Mouse (Mus musculus) embryonic facial prominence, embryonic 14.5 days (tissue): ENCODE measurements around the gene Ly6g6f. TPM values are rescaled to one million over a fixed set of nuclear protein-coding genes. Genes with fewer than 3 reads are reported as not detected.

Experiments used
- ATAC-seq: fragments of 200-750 bp; cut with Nextera tagmentation; 2 replicates; pipeline ENCODE4 v1.8.0; 2017; ENCODE audit warnings: low read depth, moderate number of reproducible peaks, moderate TSS enrichment
- DNase-seq: peaks from one replicate; pipeline ENCODE4 v3.0.0-alpha.2; 2015; ENCODE audit warnings: low spot score
- H3K27ac ChIP-seq: fragments of 300-500 bp; sonication (generic); replicated peaks from 2 replicates; pipeline ENCODE4 v1.5.1; 2014; ENCODE audit warnings: low read depth, mild to moderate bottlenecking, low read length, moderate library complexity
- H3K27me3 ChIP-seq: fragments of 300-500 bp; sonication (generic); replicated peaks from 2 replicates; pipeline ENCODE4 v1.6.1; 2014; ENCODE audit warnings: low read length; ENCODE audit not compliant: control insufficient read depth, insufficient read depth
- H3K36me3 ChIP-seq: fragments of 300-500 bp; sonication (generic); 2 replicates; pipeline ENCODE4 v1.6.1; 2014; ENCODE audit warnings: low read length, mixed read lengths; ENCODE audit not compliant: control insufficient read depth, insufficient read depth
- H3K4me1 ChIP-seq: fragments of 300-500 bp; sonication (generic); 2 replicates; pipeline ENCODE4 v1.6.1; 2014; ENCODE audit warnings: antibody characterized with exemption, low read length; ENCODE audit not compliant: control insufficient read depth, insufficient read depth
- H3K4me2 ChIP-seq: fragments of 300-500 bp; sonication (generic); 2 replicates; pipeline ENCODE4 v1.6.1; 2014; ENCODE audit warnings: low read depth, mild to moderate bottlenecking, low read length, moderate library complexity, mixed read lengths
- H3K4me3 ChIP-seq: fragments of 300-500 bp; sonication (generic); 2 replicates; pipeline ENCODE4 v1.5.1; 2014; ENCODE audit warnings: low read depth, mild to moderate bottlenecking, low read length
- H3K9ac ChIP-seq: fragments of 300-500 bp; sonication (generic); 2 replicates; pipeline ENCODE4 v1.6.1; 2014; ENCODE audit warnings: low read depth, mild to moderate bottlenecking, low read length, moderate library complexity, mixed read lengths
- H3K9me3 ChIP-seq: fragments of 300-500 bp; sonication (generic); 2 replicates; pipeline ENCODE4 v1.6.1; 2016; ENCODE audit warnings: low read length; ENCODE audit not compliant: control insufficient read depth
- WGBS: fragments of 180-500 bp; shearing (Covaris S2); extraction: QIAGEN DNeasy Blood & Tissue Kit; methylation state at CpG from one replicate; pipeline ENCODE4 v1.1.7; 2014; 5-methylcytosine and 5-hydroxymethylcytosine counted together
- polyA plus RNA-seq: library from polyadenylated mRNA; unstranded; fragments of >200 nt; fragmentation: Nextera tagmentation; extraction: Ambion mirVana; gene quantifications from 2 replicates; pipeline ENCODE4 v1.2.1, GENCODE M21; 2014

The Ly6g6f gene
- polyA plus RNA-seq, 1 experiment from 2014 or later, result not detected

DNA sequence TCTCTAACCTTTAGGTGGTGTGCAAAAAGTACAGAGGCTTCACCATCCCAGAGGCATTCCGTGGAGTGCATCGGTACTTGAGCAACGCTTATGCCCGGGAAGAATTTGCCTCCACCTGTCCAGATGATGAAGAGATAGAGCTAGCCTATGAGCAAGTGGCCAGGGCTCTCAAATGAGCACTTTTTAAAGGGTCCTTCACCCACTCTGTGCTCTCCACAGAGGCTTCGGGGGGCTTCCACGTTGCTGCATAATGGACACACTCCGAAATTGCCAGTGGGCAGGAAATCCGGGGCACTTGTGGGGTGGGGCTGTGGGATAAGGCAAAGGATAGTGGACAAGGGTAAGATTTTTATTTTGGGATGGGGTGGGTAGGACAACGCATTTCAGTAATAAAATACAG lies 27.1 kb downstream of the Ly6g6f start:
- Histone ChIP-seq H3K4me2 (peak overlapping the region; percentile 86), H3K4me1 (no peaks in the 10 kb centered on the region; the same call in 1 of the 2 replicates), H3K4me3 (peak overlapping the region; percentile 65; the same call in 1 of the 2 replicates), H3K9me3 (no peaks in the 10 kb centered on the region), H3K27me3 (no peaks in the 10 kb centered on the region), H3K36me3 (peaks cover 72% of the 10 kb centered on the region), H3K9ac (peak overlapping the region; percentile 85; the same call in 1 of the 2 replicates), H3K27ac (peak overlapping the region; percentile 92)
- no peak for DNase-seq
- no peak for ATAC-seq
- WGBS, result 58% methylated on average over 9 of the region's 9 CpGs

GRCm38 (mm10) chr17:35057090-35057489 lies 28.3 kb downstream of the Ly6g6f start:
- ATAC-seq (no peak), DNase-seq (no peak)
- Histone ChIP-seq H3K36me3 (peaks cover 74% of the 10 kb centered on the region), H3K27me3 (no peaks in the 10 kb centered on the region), H3K27ac (no peak overlapping the region), H3K4me2 (no peak overlapping the region), H3K9ac (no peak overlapping the region), H3K4me1 (peaks cover 3% of the 10 kb centered on the region), H3K4me3 (no peak overlapping the region), H3K9me3 (no peaks in the 10 kb centered on the region)
- WGBS, result 79% methylated on average over 3 of the region's 3 CpGs

DNA sequence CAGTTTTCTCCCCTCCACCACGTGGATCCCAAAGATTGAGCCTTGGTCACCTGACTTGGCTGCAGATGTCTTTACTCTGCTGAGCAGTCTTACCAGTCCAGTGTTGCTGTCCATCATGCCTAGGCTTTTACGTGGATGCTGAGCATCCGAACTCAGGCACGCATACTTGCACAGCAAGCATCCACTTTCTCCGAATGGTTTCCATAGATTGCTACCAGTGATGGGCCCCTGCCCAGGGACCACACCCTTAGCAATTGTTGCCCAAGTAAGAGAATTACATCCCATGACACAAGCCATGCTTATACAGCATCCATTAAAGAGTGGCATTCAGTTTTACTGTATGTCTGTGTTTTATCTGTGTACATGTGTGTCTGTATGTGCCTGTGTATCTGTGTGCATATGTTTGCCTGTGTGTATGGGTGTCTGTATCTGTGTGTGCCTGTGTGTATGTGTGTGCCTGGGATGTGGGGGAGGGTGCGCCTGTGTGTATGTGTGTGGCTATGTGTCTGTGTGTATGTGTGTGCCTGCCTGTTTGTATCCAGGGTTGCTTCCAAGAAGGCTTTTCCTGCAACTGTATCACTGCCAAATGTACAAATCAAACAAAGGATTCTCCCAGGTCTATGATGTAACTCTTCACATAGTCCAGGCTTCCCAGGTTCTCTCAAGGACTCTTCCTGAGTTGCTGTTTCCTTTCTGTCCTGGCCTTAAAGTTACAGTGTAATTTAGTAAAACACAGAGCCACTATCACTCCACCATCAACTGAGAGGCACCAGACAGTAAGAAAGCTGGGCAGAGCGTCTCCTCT lies 29.5 kb downstream of the Ly6g6f start:
- Histone ChIP-seq H3K9ac (no peak overlapping the region), H3K9me3 (no peaks in the 10 kb centered on the region), H3K27ac (no peak overlapping the region), H3K27me3 (no peaks in the 10 kb centered on the region), H3K4me1 (peaks cover 8% of the 10 kb centered on the region), H3K4me3 (no peak overlapping the region), H3K36me3 (peaks cover 64% of the 10 kb centered on the region), H3K4me2 (no peak overlapping the region)
- WGBS, result 87% methylated on average over 7 of the region's 7 CpGs
- no peak for DNase-seq
- no peak for ATAC-seq

DNA sequence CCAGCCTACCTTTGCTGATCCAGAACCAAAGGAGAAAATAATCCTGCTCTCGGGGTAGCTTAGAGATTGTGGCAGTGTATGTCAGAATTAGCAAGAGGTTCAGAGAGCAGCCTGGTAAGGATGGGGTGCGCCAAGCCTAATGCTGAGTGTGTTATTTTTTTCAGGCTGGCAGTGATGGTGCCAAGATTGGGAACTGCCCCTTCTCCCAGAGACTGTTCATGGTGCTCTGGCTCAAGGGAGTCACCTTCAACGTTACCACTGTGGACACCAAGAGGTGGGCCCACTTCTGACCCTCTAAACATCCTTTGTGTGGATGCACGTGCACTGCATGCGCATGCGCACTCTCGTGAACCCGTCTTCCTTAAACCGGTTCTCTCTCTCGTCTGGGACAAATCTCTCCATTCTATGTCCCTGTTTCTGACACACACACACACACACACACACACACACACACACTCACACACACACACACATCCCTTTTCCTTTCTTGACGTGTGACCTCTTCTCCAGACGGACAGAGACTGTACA lies 33.1 kb downstream of the Ly6g6f start:
- H3K9ac ChIP-seq, result peak overlapping the region; percentile 84
- H3K27ac ChIP-seq, result peak overlapping the region; percentile 96
- H3K9me3 ChIP-seq, result no peaks in the 10 kb centered on the region
- ATAC-seq, result no peak
- peaks cover 30% of the 10 kb centered on the region for H3K4me1 ChIP-seq
- peak overlapping the region; percentile 83 for H3K4me2 ChIP-seq
- peak overlapping the region; percentile 61 for H3K4me3 ChIP-seq
- 68% methylated on average over 12 of the region's 12 CpGs for WGBS
- peaks cover 47% of the 10 kb centered on the region for H3K36me3 ChIP-seq
- DNase-seq, result no peak
- H3K27me3 ChIP-seq, result no peaks in the 10 kb centered on the region

DNA sequence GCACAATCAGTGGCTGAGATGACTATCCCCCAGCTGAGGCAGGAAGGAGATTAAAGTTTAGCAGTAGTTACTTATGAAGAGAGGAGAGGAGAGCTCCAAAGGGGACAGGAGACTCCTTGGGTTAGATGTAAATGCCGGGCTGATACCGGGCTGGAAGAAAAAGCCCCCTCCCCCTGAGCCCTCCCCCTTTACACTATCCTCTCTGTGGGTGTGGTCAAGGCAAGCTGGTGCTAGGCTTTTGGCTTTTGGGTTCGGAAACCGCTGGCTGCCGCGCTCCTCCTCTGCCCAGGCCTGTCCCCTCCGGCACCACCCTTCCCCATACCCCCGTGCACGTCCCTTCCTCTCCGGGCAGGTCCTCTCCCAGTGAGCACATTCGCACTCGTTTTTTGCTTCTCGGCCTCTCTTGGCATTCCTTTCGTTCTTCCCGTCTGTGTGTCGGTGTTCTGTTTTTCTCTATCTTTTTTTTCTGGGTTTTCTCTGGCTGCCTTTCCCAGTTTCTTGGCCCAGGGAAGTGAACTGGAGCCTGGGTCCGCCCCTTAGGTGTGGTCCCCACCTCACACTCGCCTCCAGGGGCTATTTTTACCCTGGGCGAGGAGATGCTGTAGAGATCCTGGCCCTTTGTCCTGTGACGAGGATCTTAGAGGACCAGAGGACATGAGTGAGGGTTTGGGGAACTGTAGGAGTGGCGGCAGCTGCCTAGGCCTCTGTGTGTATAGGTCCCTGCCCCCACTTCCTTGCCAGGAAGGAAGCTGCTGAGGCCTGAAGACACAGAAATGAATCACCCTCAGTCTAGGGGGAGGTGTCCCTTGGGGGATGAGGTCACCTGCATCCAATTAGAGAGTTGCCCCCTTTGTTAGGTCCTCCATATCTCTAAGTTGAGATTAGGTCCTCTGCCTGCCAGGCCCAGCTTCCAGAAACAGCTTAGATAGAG lies 34.0 kb downstream of the Ly6g6f start:
- DNase-seq (peak; percentile 92), ATAC-seq (peak; percentile 45)
- Histone ChIP-seq H3K27ac (peak overlapping the region; percentile 96), H3K4me3 (peak overlapping the region; percentile 61), H3K4me1 (peaks cover 36% of the 10 kb centered on the region), H3K9ac (peak overlapping the region; percentile 84), H3K4me2 (peak overlapping the region; percentile 83), H3K36me3 (peaks cover 42% of the 10 kb centered on the region), H3K9me3 (no peaks in the 10 kb centered on the region), H3K27me3 (no peaks in the 10 kb centered on the region)
- WGBS, result under 1% methylated on average over 21 of the region's 21 CpGs

DNA sequence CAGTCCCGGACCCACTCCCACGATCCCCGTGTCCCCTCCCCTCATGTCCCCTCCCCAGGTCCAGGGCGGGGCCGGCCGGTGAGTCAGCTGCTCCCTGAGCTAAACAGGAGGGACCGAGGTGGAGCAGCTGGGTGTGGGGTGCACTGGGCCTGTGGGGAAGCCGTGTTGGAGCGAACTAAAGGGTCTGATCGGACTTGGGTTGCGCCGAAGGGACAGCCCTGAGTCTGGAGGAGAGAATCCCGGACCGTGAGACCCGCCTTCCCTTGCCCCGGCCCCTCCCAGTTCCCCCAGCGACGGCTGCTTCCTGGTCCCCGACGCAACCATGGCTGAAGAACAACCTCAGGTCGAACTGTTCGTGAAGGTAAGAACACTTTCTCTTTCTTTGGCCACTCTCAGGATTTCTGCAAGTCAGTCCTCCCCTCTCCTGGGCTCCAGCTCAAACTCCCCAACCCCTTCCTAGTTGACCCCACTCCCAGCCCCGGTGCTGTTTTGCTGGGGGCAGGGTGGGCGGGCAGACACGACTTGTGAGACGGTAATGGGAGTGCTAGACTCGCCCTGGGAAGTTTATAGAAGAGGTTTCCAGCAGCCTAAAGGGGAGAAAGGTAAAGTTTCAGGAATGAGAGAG lies 35.2 kb downstream of the Ly6g6f start:
- under 1% methylated on average over 21 of the region's 27 CpGs for WGBS

GRCm38 (mm10) chr17:35049561-35050016 lies 35.8 kb downstream of the Ly6g6f start, which contains the start of gene Clic1:
TSS of gene Clic1 (plus strand) at chr17:35049966.
- Histone ChIP-seq H3K9ac (peak within 1 kb of the TSS; percentile 84), H3K36me3 (peaks cover 25% of the 10 kb centered on the region), H3K27me3 (no peaks in the 10 kb centered on the region), H3K4me2 (peak within 1 kb of the TSS; percentile 83), H3K9me3 (no peaks in the 10 kb centered on the region), H3K4me1 (peaks cover 50% of the 10 kb centered on the region), H3K4me3 (peak within 1 kb of the TSS; percentile 61), H3K27ac (peak within 1 kb of the TSS; percentile 96)
- whole genome bisulfite sequencing, result 2% methylated on average over 11 of the region's 11 CpGs
- ATAC-seq (peak; percentile 35), DNase-seq (peak; percentile 94)

More for the DNA sequence above, 35.2 kb downstream of the Ly6g6f start:
- H3K4me3 ChIP-seq, result peak overlapping the region; percentile 61
- DNase-seq (peak; percentile 85), ATAC-seq (peak; percentile 34)
- H3K9me3 ChIP-seq, result no peaks in the 10 kb centered on the region
- H3K4me1 ChIP-seq, result peaks cover 46% of the 10 kb centered on the region
- peak overlapping the region; percentile 96 for H3K27ac ChIP-seq
- H3K27me3 ChIP-seq, result no peaks in the 10 kb centered on the region
- H3K4me2 ChIP-seq, result peak overlapping the region; percentile 83
- H3K36me3 ChIP-seq, result peaks cover 30% of the 10 kb centered on the region
- peak overlapping the region; percentile 84 for H3K9ac ChIP-seq
